Mouse (Mus musculus) T-helper 1 cell (primary cell): ENCODE data around the gene Krt39.

Source experiments
- in situ Hi-C: fragments of 300-600 bp; cut with MboI, MseI; formaldehyde crosslinking; loops from one replicate; pipeline ENCODE4 v1.15.1; 2025; ENCODE audit warnings: high pct_unique_total_duplicates

The Krt39 gene

DNA sequence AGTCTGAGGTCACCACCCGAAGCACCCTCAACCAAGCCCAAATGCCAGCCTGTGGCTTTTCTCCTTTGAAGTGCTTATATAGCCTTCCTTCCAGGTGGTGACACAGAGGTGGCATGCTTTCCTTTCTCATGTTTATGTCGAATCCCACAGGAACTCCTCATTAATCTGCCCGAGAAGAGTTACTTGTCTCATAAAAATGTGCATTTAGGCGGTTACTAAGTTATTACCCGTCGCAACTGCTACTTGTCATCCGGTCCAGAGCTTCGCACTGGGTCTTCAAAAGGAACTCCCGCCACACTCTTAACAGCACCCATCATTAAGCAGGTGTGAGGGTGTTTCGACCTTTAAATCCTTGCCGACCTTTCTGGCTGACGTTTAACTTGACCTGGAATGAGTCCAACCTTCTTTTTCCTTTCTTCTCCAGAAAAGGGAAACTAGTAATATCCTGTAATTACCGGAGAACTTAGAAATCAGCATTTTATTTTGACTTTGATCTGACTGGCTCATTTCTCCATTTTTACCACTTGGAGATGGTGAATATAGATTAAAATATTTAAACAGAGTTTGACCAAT, at the start of gene Krt39:
TSS of gene Krt39 (minus strand) at position 51 of the 573 bp plus-strand sequence.
- in situ Hi-C loops: no loop called here

DNA sequence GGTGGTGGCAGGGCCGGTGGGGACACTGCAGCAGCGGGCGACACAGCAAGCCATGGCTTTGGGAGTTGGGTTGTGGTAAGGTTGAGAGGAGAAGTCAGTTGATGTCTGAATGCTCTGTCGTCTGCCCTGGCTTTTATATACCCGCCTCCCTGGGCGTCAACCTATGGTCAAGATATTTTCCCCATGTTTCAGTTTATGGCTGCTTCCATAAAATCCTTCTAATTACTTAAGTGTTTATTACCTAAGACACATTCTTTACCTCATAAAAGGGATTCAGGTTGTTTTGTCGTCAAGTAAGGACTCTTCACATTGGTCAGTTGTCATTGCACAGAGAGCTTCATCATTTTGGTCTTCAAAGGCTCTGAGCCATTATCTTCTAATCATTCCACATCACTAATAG, 45.4 kb upstream of the Krt39 start, which contains the start of gene Krtap3-1:
TSS of gene Krtap3-1 (minus strand) at position 101 of the 400 bp plus-strand sequence.
- in situ Hi-C loops: no loop called here

DNA sequence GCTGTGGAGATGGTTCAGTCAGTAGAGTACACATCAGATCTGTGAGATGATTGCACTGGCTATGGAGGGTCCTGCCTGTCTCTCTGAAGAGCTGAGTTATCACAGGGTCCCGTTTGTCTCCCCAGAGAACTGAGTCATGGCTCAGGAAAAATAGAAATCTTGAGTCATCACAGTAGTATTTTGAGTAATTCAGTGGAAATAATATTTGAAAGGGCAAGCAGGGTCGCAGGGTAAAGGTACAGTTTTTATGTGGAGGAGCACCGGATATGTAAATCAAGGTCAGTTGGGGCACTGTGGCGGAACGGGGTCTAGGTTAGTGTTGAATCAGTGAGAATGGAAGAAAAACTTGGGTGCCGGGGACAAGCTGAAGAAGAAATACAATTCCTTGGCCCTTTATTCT, 41.4 kb upstream of the Krt39 start:
- in situ Hi-C loops: no loop called here

GRCm38 (mm10) chr11:99559366-99559765, 38.2 kb upstream of the Krt39 start, which contains the start of gene Gm11939:
TSS of gene Gm11939 (minus strand) at chr11:99559466.
- in situ Hi-C loops: no loop called here

- in situ Hi-C loops: no loop called here
Observed at GRCm38 (mm10) chr11:99557976-99558745, 37.0 kb upstream of the Krt39 start.

DNA sequence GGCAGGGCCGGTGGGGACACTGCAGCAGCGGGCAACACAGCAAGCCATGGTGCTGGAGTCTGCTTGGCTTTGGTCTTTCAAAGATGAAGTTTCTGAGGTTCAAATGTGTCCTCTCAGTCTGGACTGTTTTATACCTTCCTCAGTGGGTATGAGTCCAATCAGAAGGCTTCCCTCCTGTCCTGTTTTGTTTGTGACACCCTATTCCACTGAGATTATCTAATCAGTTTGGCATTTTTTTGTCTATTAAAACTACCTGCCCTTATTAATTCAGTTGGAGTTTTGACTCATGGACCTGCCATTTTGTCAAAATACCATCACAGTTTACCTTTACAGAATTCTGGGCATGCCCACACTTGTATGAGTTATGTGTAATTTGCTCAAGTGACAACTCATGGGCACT, 35.6 kb upstream of the Krt39 start, which contains the start of gene Krtap3-2:
TSS of gene Krtap3-2 (minus strand) at position 101 of the 400 bp plus-strand sequence.
- in situ Hi-C loops: no loop called here

GRCm38 (mm10) chr11:99556195-99556594, 35.1 kb upstream of the Krt39 start:
- in situ Hi-C loops: no loop called here

DNA sequence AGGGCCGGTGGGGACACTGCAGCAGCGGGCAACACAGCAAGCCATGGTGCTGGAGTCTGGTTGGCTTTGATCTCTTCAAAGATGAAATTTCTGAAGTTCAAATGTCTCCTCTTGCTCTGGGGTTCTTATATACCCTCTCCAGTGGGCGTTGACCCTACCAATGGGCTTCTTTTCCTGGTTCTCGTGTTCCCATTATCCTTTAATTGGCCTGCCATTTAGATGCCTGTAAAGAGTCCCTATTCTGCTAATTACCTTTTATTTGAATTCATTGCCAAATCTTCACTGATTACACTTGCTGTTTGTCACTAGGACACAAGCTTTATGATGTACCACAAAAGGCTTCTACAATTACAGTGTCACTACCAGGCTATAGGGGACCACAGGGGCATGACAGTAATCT, 29.6 kb upstream of the Krt39 start, which contains the start of gene Krtap3-3:
TSS of gene Krtap3-3 (minus strand) at position 101 of the 400 bp plus-strand sequence.
- in situ Hi-C loops: no loop called here

DNA sequence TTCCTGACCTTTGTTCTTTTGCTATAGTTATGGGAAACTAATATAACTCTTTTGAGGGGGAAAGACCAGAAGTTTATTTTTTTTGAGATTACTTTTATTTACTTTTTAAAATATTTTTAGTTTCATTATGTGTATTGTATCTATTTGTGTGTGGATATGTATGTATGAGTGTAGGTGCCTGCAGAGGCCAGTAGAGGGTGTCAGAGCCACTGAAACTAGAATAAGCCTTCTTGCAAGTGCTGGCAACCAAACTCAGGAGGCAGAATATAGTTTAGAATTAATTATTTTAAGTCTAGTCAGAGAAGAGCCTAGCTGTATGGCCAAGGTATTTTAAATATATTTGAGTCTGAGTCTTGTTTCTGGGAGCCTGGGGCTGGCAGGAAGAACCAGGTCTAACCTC, 26.8 kb upstream of the Krt39 start:
- in situ Hi-C loops: no loop called here

GRCm38 (mm10) chr11:99539721-99540120, 18.6 kb upstream of the Krt39 start:
- in situ Hi-C loops: no loop called here

GRCm38 (mm10) chr11:99514098-99514497, 7.0 kb downstream of the Krt39 start:
- in situ Hi-C loops: no loop called here

- in situ Hi-C loops: no loop called here
Observed at GRCm38 (mm10) chr11:99500095-99500805, 20.9 kb downstream of the Krt39 start.

DNA sequence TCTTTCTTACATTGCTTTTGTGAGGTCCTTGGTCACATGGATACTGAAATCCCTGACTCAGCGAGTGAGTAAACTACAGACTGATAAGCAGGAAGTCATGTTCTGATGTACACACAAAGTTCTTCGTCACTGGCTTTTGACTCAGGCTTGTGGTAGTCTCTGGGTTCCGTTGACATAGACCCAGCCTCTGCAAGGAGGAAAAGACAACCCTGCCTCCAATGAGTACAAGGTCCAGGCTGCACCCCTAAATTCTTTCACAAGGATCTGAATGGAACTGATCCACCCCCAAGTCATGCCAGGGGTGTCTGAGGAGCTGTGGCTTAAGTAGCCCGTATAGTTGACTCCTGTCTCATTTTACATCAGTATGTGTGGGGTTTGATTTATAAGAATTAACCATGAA, 24.7 kb downstream of the Krt39 start:
- in situ Hi-C loops: no loop called here

- in situ Hi-C loops: no loop called here
Observed at GRCm38 (mm10) chr11:99494741-99495140, 26.4 kb downstream of the Krt39 start.

DNA sequence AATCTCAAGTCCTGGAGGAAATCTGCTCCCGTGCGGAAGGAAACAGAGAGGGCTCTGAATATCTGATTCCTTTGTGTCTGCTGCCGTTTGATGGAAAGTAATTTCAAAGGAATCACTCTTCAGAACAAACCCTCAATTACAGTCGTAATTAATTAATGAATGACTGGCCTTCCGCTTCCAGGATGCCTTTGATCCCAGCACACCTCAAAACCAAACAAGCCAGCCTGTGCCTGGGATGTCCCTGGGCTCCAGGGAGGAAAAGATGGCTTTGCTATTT, 27.6 kb downstream of the Krt39 start:
- in situ Hi-C loops: no loop called here

- in situ Hi-C loops: no loop called here
Observed at GRCm38 (mm10) chr11:99492733-99493573, 28.2 kb downstream of the Krt39 start, which contains the start of gene Krt23. TSS of gene Krt23 (minus strand) at chr11:99493137.

DNA sequence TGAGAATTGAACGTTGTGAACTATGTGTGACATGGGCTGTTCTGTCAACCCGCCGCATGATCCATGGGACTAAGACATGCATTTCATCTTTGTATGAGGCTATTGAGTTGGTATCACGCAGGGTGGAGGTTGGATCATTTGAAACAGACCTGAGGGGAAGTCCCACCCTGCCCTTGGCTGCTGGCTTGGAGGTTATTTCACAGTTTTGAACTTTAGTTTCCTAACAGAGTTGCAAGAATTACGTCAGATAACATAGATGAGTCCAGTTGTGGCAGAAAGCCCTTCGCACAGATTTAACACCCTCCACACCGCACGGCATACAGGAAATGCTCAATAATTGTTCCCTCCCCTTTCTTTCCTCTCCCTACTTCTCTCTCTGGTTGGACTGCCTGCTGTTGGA, 30.1 kb downstream of the Krt39 start:
- in situ Hi-C loops: no loop called here

DNA sequence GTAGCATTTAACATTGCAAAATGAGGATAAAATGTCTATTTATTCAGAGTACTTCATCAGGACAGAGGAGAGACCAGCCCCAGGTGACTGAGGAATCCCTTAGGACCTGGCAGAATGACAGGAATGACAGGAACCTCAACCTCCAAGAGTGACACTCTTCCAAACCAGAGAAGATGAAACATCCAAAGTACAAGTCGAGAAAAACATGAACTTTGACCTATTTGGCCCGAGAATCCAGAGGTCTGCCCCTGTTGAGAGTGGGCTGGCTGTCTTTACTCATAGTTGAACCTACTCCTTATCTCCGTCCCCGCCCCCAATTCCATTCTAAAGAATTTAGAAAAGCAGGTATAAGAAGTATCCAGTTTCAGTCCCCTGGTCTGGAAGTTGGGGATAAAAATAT, 30.5 kb downstream of the Krt39 start:
- in situ Hi-C loops: no loop called here

- in situ Hi-C loops: no loop called here
Observed at GRCm38 (mm10) chr11:99489233-99489632, 31.9 kb downstream of the Krt39 start.

GRCm38 (mm10) chr11:99474981-99475380, 46.2 kb downstream of the Krt39 start:
- in situ Hi-C loops: no loop called here

DNA sequence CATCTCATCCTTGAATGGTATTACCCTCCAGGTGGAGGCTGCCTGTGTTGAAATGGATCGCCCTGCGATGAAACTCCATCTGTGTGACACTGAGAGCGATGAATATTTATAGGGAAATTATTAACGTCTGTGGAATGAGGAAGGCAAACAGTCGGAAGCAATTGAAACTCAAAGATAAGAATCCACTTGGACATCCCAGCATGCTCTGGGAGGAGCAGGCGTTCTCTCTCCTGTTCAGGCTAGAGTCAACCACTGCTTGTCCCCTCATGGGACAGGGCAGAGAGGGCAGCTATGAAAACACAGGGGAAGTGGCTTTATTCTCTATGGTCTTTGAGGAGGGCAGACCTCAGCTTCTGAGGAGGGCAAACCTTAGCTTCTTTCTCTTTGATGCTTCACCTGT, 47.7 kb downstream of the Krt39 start:
- in situ Hi-C loops: no loop called here

GRCm38 (mm10) chr11:99472405-99472804, 48.7 kb downstream of the Krt39 start:
- in situ Hi-C loops: no loop called here
